Mouse (Mus musculus) heart, postnatal 25 days (tissue): ENCODE data around the gene Fam214a. TPM values are rescaled to one million over a fixed set of nuclear protein-coding genes. Genes with fewer than 3 reads are reported as not detected.

ENCODE experiments used
- DNase-seq: peaks from one replicate; pipeline ENCODE4 v3.0.0; 2022; ENCODE audit warnings: low spot score
- intact Hi-C: fragments of 180-260 bp; cut with DNase I; formaldehyde crosslinking; loops from one replicate; pipeline ENCODE4 v1.15.1; 2025
- total RNA-seq, 2 experiments: library from RNA; stranded (reverse); gene quantifications; 2 replicates each; pipeline ENCODE4 v1.2.3; 2021

Fam214a gene
- total RNA-seq = 10 to 100 TPM; 25.2 to 28.8 TPM

GRCm38 (mm10) chr9:74952756-74953247, at the start of gene Fam214a:
TSS of gene Fam214a (plus strand) at chr9:74952884.
- intact Hi-C loops = loop anchor here (2.0 to 5.0 kb wide), 4 partner anchors 22 to 84 kb away; partner anchors contain the start of gene Arpp19

DNA sequence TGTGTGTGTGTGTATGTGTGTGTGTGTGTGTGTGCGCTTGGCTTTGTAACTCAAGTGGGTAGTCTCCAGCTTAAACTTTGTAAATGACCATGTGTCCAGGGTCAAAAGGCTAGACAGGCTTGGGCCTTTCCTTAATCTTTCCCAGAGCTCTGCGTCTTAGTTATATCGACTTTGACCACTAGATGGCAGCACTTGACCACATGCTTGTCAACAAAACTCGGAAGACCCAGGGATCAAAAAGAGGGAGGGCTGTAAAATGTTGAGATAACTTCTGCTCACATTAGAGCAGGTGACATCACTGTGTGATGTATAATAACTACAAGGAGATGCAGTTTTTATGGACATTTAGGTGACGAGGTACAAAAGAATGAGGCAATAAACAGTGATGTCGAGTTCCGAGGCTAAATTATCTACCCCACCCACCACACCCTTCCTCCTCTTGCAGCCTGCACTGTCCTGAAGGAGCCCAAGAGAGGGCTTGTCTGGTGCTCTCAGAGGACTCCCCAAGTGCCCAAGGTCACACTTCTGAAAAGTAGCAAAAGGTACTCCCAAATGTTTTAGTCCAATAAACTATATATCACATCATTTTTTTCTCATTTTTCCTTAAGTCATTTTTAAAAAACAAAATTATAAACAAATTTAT, 47.7 kb upstream of the Fam214a start:
- intact Hi-C loops = loop anchor here (2.0 to 10.0 kb wide), 5 partner anchors 48 to 377 kb away; partner anchors contain the start of gene Fam214a
- DNase-seq = no peak

More at GRCm38 (mm10) chr9:74952756-74953247, at the start of gene Fam214a:
- peak; percentile 86 for DNase-seq

DNA sequence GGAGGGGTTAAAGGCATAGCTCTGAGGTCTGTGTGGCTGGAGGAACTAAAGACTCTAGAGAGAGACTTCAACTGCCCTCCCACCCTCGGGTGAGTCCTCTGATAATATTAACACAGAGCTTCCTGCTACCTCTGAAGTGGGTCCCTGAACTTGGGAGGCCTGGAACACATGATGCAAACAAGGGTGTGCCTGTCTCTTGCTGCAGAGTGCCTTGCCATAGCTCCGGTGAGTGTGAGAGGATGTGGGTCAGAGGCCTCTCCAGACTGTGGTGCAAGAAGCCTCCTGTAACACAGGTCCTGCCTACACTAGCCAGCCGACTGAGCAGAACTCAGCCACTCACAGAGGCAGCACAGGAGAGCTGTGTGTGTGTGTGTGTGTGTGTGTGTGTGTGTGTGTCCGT, 45.7 kb upstream of the Fam214a start:
- no peak for DNase-seq
- intact Hi-C loops = loop anchor here (5.0 to 10.0 kb wide), 4 partner anchors 88 to 375 kb away; no protein-coding TSS in a partner anchor

DNA sequence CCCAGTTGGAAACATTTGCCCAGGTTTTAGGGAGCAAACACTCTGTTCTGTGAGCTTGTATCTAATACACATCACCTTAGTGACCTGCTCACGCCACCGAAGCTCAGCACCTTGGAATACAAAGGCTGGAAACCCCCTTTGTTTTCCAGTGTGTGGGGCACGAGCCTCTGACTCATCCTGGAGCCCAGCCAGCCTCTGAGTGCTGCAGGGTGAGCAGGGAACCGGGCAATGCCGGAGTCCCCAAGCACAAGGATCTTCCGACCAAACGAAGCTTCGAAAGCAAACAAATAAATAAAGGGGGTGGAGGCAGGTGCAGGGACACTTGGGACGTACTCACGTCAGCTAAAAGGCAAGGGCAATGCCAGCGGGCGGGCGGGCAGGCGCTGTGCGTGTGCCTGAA, 43.4 kb upstream of the Fam214a start:
- intact Hi-C loops = loop anchor here (5.0 to 10.0 kb wide), 4 partner anchors 86 to 373 kb away; no protein-coding TSS in a partner anchor
- no peak for DNase-seq

- DNase-seq = no peak
- intact Hi-C loops = no loop called here
Observed at GRCm38 (mm10) chr9:74910226-74910759, 42.4 kb upstream of the Fam214a start.

GRCm38 (mm10) chr9:74911430-74911829, 41.3 kb upstream of the Fam214a start:
- DNase-seq = no peak
- intact Hi-C loops = no loop called here

DNA sequence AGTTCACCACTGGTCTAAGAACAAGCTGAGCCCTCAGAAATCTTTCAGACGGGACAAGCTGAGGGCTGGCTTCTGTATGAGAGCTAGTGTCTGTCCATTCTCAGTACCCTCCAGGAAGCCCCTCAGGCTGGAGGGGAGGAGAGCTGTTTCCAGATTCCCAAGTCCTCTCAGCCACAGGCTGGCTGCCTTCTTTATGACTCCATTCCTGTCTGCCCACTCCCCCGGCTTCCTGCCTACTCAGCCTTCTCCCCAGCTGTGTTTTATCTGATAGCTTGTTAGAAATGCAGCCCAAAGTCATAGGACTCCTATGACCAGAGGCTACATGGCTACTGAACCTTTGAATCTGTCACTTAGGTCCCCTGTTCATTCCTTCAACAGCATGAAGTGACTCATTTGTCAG, 40.8 kb upstream of the Fam214a start:
- no peak for DNase-seq
- intact Hi-C loops = no loop called here

DNA sequence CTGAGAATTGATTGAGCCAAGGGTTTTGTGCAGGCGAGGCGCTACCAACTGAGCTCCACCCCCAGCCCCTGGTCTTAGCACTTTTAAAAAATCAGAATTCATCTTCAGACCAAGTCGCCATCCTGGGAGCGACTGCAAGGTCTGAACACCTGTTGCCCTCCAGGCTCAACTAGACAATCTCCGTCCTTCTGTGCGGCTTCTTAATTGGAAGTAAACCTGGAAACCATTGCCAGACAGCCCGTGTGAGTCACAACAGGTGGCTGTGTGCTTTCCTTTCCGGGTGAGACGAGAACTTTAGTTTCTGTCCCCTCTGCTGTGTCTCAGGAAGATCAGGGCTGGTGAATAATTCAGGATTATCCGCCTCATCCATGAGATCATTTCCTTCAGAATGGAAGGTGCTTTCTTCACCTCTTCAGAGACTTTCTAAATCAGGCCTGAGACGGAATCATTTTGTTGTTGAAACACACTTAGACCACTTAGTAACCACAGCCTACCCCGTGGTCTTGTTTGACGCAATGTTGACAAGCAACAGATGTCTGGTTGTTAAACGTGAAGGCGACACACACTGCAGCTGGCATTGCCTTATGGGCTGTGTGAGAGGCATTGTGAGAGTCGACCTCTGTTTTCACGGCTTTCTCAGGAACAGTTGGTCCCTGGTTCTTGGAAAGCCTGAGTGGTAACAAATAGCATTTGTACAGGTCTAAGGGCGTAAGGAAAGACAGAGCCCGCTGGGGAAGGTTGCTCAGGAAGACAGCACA, 39.9 kb upstream of the Fam214a start:
- intact Hi-C loops = no loop called here
- no peak for DNase-seq

DNA sequence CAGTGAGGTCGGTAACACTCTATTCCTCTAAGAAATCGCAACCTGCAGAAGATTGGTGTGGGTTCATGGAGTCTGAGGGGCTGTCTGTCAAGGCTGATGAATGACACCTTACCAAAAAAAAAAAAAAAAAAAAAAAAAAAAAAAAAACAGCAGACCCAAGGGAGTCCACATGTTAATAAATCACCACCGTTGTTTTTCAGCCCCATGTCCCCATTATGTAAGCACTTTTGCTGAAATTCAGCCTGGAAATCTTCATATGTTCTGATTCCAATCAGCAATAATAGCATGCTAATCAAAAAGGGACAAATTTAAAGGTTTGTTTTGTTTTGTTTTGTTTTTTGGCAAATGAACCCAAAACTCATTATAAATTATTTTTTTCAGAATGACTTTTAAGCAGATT, 37.1 kb upstream of the Fam214a start:
- intact Hi-C loops = no loop called here
- DNase-seq = no peak

GRCm38 (mm10) chr9:74920450-74920849, 32.2 kb upstream of the Fam214a start:
- DNase-seq = no peak
- intact Hi-C loops = no loop called here

GRCm38 (mm10) chr9:74921422-74921821, 31.3 kb upstream of the Fam214a start:
- intact Hi-C loops = no loop called here
- DNase-seq = no peak

DNA sequence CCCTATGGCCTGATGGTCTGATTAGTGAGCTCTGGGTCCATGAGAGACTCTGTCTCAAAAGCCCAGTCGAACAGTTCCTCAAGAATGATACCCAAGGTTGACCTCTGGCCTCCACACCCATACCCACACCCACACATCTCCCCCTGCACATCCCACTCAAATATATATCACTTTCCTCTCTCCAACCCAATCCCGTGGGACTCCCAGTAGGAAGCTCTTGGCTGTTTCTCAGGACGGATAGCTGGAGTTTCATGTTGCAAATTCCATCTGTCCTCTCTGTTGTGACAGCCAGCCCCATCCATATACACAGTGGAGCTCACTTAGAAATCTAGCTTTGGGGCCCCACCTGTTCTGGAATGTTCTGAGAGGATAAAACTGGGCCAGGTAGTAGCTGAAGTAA, 29.8 kb upstream of the Fam214a start:
- intact Hi-C loops = no loop called here
- no peak for DNase-seq

GRCm38 (mm10) chr9:74923291-74923977, 29.2 kb upstream of the Fam214a start:
- DNase-seq = no peak
- intact Hi-C loops = no loop called here

DNA sequence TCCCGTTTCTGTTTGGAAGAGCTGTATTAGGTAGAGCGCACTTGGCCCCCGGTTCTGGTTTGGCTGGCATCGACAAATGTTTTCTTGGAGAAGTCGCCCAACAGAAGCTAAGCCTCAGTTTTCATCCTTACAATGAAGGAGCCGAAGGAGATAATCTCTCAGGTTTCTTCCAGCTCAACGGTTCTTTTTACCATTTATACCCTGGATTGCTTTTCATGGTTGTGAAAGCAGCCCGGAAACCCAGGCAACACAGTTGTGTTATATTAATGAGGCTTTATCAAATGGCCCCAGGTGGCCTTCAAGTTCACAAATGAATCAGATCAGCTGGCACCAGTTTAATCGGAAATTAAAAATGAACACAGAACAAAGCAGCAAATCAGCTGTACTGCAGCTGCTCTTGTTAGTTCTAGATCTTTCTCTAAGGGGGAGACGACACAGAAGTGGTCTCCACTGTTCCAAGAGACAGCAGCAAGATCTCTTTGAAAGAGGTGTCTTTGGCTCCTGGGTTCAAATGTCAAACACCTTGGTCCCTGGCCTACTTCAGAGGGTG, 27.4 kb upstream of the Fam214a start:
- intact Hi-C loops = no loop called here
- no peak for DNase-seq

DNA sequence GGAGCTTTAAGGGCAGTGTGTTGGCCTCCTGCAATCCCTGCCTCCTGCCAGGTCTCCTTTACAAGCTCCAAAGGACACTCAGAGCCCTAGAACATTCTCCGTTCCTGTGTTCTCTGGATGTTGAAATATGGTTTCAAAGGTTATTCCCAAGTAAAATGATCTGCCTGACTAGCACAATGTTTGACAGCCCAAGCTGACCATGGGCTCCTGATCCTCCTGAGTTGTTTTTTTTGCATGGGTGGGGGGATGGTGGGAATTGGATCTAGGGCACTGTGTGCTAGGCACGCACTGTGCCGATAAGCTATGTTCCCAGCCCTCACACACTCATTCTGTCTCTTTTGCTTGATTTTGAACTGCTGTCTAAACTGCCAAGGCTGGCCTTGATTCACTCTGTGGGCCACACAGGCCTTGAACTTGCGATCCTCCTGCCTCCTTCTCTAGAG, 22.7 kb upstream of the Fam214a start:
- no peak for DNase-seq
- intact Hi-C loops = no loop called here

DNA sequence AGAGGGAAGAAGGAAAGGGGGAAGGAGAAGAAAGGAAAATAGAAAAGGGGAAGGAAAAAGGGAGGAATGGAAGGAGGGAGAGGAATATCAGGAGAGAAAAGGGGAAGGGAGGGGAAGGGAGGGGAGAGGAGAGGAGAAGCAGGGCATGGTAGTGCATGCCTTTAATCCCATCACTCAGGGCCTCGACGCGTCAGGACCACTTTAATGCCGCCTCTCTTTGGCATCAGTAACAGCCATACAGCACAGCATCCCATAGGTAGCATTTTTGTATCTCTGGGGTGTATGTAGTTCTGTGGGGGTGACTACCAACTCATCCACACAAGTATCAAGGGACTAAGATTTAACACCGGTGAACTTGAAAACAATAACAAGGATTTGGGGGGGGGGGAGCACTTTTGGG, 22.0 kb upstream of the Fam214a start:
- no peak for DNase-seq
- intact Hi-C loops = no loop called here

- intact Hi-C loops = no loop called here
- DNase-seq = no peak
Observed at GRCm38 (mm10) chr9:74935289-74935688, 17.4 kb upstream of the Fam214a start.

- intact Hi-C loops = no loop called here
Observed at GRCm38 (mm10) chr9:74937761-74938160, 14.9 kb upstream of the Fam214a start.

DNA sequence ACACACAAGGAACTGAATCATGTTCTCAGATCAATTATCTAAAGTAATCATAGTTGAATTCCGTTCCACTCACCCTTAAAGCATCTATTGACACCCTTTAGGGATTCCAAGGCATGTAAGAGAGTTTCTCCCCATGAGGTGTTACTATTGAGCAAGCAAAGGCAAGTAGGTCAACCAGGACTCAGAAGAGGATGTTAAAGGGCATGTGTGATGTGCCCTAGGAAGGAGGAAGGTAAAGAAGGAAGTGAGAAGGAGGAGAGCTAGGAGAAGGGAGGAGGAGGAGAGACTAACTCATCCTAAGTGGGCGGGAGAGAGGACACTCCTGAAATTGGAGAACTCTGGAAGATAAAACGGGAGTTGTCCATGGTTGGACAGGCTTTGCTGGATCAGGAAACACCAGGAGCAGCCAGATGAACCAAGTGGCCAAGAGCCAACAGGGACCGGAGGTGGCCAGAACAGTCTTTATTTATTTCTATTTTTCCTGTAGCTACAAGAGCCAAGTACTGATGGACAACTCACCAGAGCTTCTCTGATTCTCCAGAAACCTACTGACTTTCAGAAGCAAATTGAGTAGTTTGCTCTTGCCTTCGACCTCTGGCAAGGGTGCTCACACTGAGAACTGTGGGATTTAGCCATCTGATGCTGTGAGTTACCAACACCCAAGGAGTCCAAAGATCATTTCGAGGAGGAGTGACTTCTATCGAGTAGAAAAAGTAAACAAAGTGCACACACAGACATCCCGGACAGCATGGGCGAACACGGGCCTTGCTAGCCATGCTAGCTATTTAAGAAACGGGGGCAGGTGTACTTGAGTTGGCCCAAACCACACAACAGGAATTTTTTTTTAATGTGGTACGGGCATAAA, 13.8 kb upstream of the Fam214a start:
- intact Hi-C loops = no loop called here
- DNase-seq = no peak

More at GRCm38 (mm10) chr9:74937761-74938160, 14.9 kb upstream of the Fam214a start:
- no peak for DNase-seq
